Mouse (Mus musculus) left cerebral cortex, postnatal 36 days (tissue): ENCODE results near the gene Herpud1. TPM values are rescaled to one million over a fixed set of nuclear protein-coding genes. Genes with fewer than 3 reads are reported as not detected.

Experiments
- DNase-seq, 2 experiments: peaks; one replicate each; pipeline ENCODE4 v3.0.0; 2021 to 2022; ENCODE audit warnings: low spot score in 2 of 2, mixed read lengths in 1 of 2
- intact Hi-C: fragments of 180-260 bp; cut with DNase I; formaldehyde crosslinking; loops from one replicate; pipeline ENCODE4 v1.15.1; 2025
- total RNA-seq, 2 experiments: library from RNA; stranded (reverse); gene quantifications; 2 replicates each; pipeline ENCODE4 v1.2.3; 2021

The Herpud1 gene
- 10 to 100 TPM; 65.9 to 66.1 TPM for total RNA-seq

GRCm38 (mm10) chr8:94386214-94387026 is at the start of gene Herpud1:
Gene Herpud1, plus strand, starts transcription at chr8:94386438.
- intact Hi-C loops, result loop anchor here (2.0 kb wide), 1 partner anchor 44 kb away; no protein-coding TSS in a partner anchor
- peak; percentile 99 for DNase-seq

GRCm38 (mm10) chr8:94337559-94337958 is 48.7 kb upstream of the Herpud1 start:
- DNase-seq, result no peak
- intact Hi-C loops, result loop anchor here (10.0 kb wide), 1 partner anchor 247 kb away; no protein-coding TSS in a partner anchor

GRCm38 (mm10) chr8:94340796-94341195 is 45.4 kb upstream of the Herpud1 start:
- intact Hi-C loops, result no loop called here
- DNase-seq, result no peak

- no peak for DNase-seq
- intact Hi-C loops, result loop anchor here (2.0 kb wide), 1 partner anchor 44 kb away; the partner anchor contains the start of gene Herpud1
These were observed 43.5 kb upstream of the Herpud1 start for GRCm38 (mm10) chr8:94342691-94343090.

GRCm38 (mm10) chr8:94343290-94343689 is 42.9 kb upstream of the Herpud1 start:
- intact Hi-C loops, result loop anchor here (2.0 kb wide), 1 partner anchor 44 kb away; the partner anchor contains the start of gene Herpud1
- DNase-seq, result peak; percentile 70 to 81

- no peak for DNase-seq
- intact Hi-C loops, result loop anchor here (2.0 kb wide), 1 partner anchor 43 kb away; the partner anchor contains the start of gene Herpud1
These were observed 42.4 kb upstream of the Herpud1 start for GRCm38 (mm10) chr8:94343778-94344320.

GRCm38 (mm10) chr8:94345657-94346056 is 40.6 kb upstream of the Herpud1 start:
- DNase-seq, result no peak
- intact Hi-C loops, result no loop called here

- no peak for DNase-seq
- intact Hi-C loops, result no loop called here
These were observed 40.0 kb upstream of the Herpud1 start for GRCm38 (mm10) chr8:94346264-94346663.

GRCm38 (mm10) chr8:94348425-94348824 is 37.8 kb upstream of the Herpud1 start:
- DNase-seq, result no peak
- intact Hi-C loops, result no loop called here

GRCm38 (mm10) chr8:94354069-94354531 is 32.1 kb upstream of the Herpud1 start:
- DNase-seq, result no peak
- intact Hi-C loops, result no loop called here

- no peak for DNase-seq
- intact Hi-C loops, result no loop called here
These were observed 31.7 kb upstream of the Herpud1 start for GRCm38 (mm10) chr8:94354571-94354970.

- DNase-seq, result no peak
- intact Hi-C loops, result no loop called here
These were observed 29.0 kb upstream of the Herpud1 start for GRCm38 (mm10) chr8:94357220-94357619.

- peak; percentile 43 to 55 for DNase-seq
- intact Hi-C loops, result no loop called here
These were observed 27.7 kb upstream of the Herpud1 start for GRCm38 (mm10) chr8:94358541-94358940.

- DNase-seq, result no peak
- intact Hi-C loops, result no loop called here
These were observed 24.3 kb upstream of the Herpud1 start for GRCm38 (mm10) chr8:94361774-94362431.

GRCm38 (mm10) chr8:94362607-94363239 is 23.5 kb upstream of the Herpud1 start:
- intact Hi-C loops, result no loop called here
- no peak for DNase-seq

GRCm38 (mm10) chr8:94363288-94363688 is 22.9 kb upstream of the Herpud1 start:
- DNase-seq, result no peak
- intact Hi-C loops, result no loop called here

GRCm38 (mm10) chr8:94363906-94364305 is 22.3 kb upstream of the Herpud1 start:
- intact Hi-C loops, result no loop called here
- DNase-seq, result no peak

- DNase-seq, result no peak
- intact Hi-C loops, result no loop called here
These were observed 21.4 kb upstream of the Herpud1 start for GRCm38 (mm10) chr8:94364686-94365312.

GRCm38 (mm10) chr8:94365410-94365981 is 20.7 kb upstream of the Herpud1 start:
- no peak for DNase-seq
- intact Hi-C loops, result no loop called here
